Mouse (Mus musculus): ENCODE results near the gene Igf2bp2.

DNA sequence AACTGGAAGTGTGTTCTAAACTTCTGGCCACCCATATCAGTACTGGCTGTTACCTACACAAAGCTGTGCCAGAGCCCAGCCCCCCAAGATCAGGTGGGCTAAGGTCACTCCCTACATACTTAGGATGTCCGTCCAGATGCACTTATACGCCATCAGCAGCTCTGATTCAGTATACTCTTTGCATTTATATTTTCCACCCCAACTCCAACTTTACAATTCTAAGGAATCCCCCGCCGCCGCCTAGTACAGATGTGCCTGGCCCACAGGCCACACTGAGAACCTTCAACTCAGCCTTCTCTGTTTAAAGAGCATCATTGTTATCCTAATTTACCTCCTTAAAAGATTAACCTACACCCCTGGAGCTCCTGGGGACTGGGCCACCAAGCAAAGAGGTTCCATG, 23.3 kb downstream of the Igf2bp2 start:
- no peak for TF ChIP-seq GATA1 (IDR thresholded peaks at IDR 0.05; ENCODE audit: borderline replicate concordance, low read length)
- TF ChIP-seq FLI1 (IDR thresholded peaks at IDR 0.05; ENCODE audit: low read length): no peak
